Mouse (Mus musculus): ENCODE measurements around the gene Tmem221. TPM values are rescaled to one million over a fixed set of nuclear protein-coding genes. Genes with fewer than 3 reads are reported as not detected.

The Tmem221 gene
- polyA plus RNA-seq, 1 experiment: 18.5 TPM

DNA sequence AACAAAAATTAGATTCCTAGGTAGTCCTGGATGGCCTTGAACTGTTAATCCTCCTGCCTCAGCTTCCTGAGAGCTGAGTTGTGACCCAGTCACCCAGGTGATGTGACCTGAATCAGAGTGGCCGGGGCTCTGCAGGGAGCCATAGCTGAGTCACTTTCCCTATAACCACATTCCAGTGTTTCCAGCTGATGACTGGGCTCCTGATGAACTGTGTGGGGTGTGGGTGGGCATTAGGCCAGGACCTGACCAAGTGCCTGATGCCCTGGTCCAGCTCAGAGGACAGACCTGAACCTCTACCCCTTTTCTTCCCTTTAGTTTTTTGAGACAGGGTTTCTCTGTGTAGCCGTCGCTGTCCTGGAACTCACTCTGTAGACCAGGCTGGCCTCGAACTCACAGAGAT is 53.3 kb downstream of the Tmem221 start:
- no peak for DNase-seq
- 88% methylated on average over 4 of the region's 4 CpGs for WGBS
- H3K4me3 ChIP-seq (replicated peaks; ENCODE audit: extremely low read depth, low read depth, low read length): no peak overlapping the region
- peaks cover 5% of the 10 kb centered on the region; the same call in 1 of the 2 replicates for H3K4me1 ChIP-seq (ENCODE audit: control insufficient read depth, insufficient read depth, low read length)
- TF ChIP-seq CTCF (IDR thresholded peaks at IDR 0.05; ENCODE audit: insufficient read depth, low read length): no peak
- no peak for TF ChIP-seq POLR2A (IDR thresholded peaks at IDR 0.05; ENCODE audit: borderline replicate concordance, extremely low read depth, low read depth, low read length)

DNA sequence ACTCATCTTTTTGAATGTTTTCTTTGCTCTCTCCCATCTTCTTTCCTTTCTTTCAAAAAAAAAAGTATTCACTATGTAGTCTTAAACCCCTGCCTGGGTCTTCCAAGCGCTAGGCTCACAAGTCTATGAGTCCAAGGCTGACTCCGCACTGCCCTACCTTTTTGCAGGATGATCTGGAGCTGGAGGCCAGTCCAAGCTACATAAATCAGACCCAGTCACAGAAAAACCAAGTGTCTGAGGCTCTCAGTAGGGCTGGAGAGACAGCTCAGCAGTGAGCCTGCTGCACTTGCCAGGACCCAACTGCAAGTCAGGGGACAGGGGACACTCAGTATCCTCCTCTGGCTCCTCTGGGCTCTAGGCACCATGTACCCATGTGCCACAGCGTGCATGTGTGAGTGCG is 54.3 kb downstream of the Tmem221 start:
- TF ChIP-seq POLR2A (IDR thresholded peaks at IDR 0.05; ENCODE audit: borderline replicate concordance, extremely low read depth, low read depth, low read length): 0 out of 2 replicates have a peak, but pooled peaks have one; percentile 11
- TF ChIP-seq CTCF (IDR thresholded peaks at IDR 0.05; ENCODE audit: insufficient read depth, low read length): no peak
- Histone ChIP-seq H3K4me1 (ENCODE audit: control insufficient read depth, insufficient read depth, low read length) (peaks cover 7% of the 10 kb centered on the region), H3K4me3 (replicated peaks; ENCODE audit: extremely low read depth, low read depth, low read length) (no peak overlapping the region)
- DNase-seq: no peak
- WGBS: 91% methylated on average over 4 of the region's 4 CpGs

Other genes starting within 250 kb of the Tmem221 start
- gene Use1, start 192.0 kb downstream of the Tmem221 start, polyA plus RNA-seq (2012; rRNA removed): 111 and 121 TPM in 2 replicates
- gene Ocel1, start 187.6 kb downstream of the Tmem221 start, polyA plus RNA-seq (2012; rRNA removed): 16.9 and 21.1 TPM in 2 replicates
- gene Nr2f6, start 176.9 kb downstream of the Tmem221 start, polyA plus RNA-seq (2012; rRNA removed): 133 and 205 TPM in 2 replicates
- 155 and 170 TPM in 2 replicates for gene Ushbp1, start 163.1 kb downstream of the Tmem221 start, polyA plus RNA-seq (2012; rRNA removed)
- 120 and 145 TPM in 2 replicates for gene Babam1, start 162.0 kb downstream of the Tmem221 start, polyA plus RNA-seq (2012; rRNA removed)
- gene Ankle1, start 152.9 kb downstream of the Tmem221 start, polyA plus RNA-seq (2012; rRNA removed): 1.4 and 2.2 TPM in 2 replicates
- gene Abhd8, start 95.2 kb downstream of the Tmem221 start, polyA plus RNA-seq (2012; rRNA removed): 38.1 and 43.3 TPM in 2 replicates
- 59.4 and 72.5 TPM in 2 replicates for gene Mrpl34, start 93.9 kb downstream of the Tmem221 start, polyA plus RNA-seq (2012; rRNA removed)
- gene Dda1, start 89.7 kb downstream of the Tmem221 start, polyA plus RNA-seq (2012; rRNA removed): 84.4 and 85.9 TPM in 2 replicates
- 25.5 and 30.6 TPM in 2 replicates for gene Ano8, start 72.9 kb downstream of the Tmem221 start, polyA plus RNA-seq (2012; rRNA removed)
- 26.0 and 30.4 TPM in 2 replicates for gene Gtpbp3, start 70.8 kb downstream of the Tmem221 start, polyA plus RNA-seq (2012; rRNA removed)
- 1,109 and 1,564 TPM in 2 replicates for gene Plvap, start 47.1 kb downstream of the Tmem221 start, polyA plus RNA-seq (2012; rRNA removed)
- 0.42 and 0.49 TPM in 2 replicates for gene Ccdc194, start 33.2 kb downstream of the Tmem221 start, polyA plus RNA-seq (2012; rRNA removed)
- 437 and 505 TPM in 2 replicates for gene Bst2, start 21.4 kb downstream of the Tmem221 start, polyA plus RNA-seq (2012; rRNA removed)
- 131 and 132 TPM in 2 replicates for gene Mvb12a, start 15.9 kb downstream of the Tmem221 start, polyA plus RNA-seq (2012; rRNA removed)
- 0.09 TPM in 1 of 2 replicates, not detected in the other for gene Nxnl1, start 7.7 kb upstream of the Tmem221 start, polyA plus RNA-seq (2012; rRNA removed)
- gene Slc27a1, start 10.0 kb upstream of the Tmem221 start, polyA plus RNA-seq (2012; rRNA removed): 73.5 and 101 TPM in 2 replicates
- gene Pgls, start 33.3 kb upstream of the Tmem221 start, polyA plus RNA-seq (2012; rRNA removed): 140 TPM in 2 replicates
- gene Fam129c, start 38.8 kb upstream of the Tmem221 start, polyA plus RNA-seq (2012; rRNA removed): 4.8 and 5.4 TPM in 2 replicates
- 172 and 200 TPM in 2 replicates for gene Colgalt1, start 52.1 kb upstream of the Tmem221 start, polyA plus RNA-seq (2012; rRNA removed)
- gene Unc13a, start 112.9 kb upstream of the Tmem221 start, polyA plus RNA-seq (2012; rRNA removed): 0.25 and 0.32 TPM in 2 replicates
- 56.6 and 72.7 TPM in 2 replicates for gene Jak3, start 117.4 kb upstream of the Tmem221 start, polyA plus RNA-seq (2012; rRNA removed)
- gene Insl3, start 130.3 kb upstream of the Tmem221 start, polyA plus RNA-seq (2012; rRNA removed): 58.5 and 60.7 TPM in 2 replicates
- 25.0 and 31.3 TPM in 2 replicates for gene B3gnt3, start 142.9 kb upstream of the Tmem221 start, polyA plus RNA-seq (2012; rRNA removed)
- 20.0 and 23.3 TPM in 2 replicates for gene Fcho1, start 166.8 kb upstream of the Tmem221 start, polyA plus RNA-seq (2012; rRNA removed)

Data from lung, adult 2 months (tissue).